Mouse (Mus musculus) myocyte (in vitro differentiated cells): ENCODE results near the gene Ugt1a2. TPM values are rescaled to one million over a fixed set of nuclear protein-coding genes. Genes with fewer than 3 reads are reported as not detected.

Experiments
- H3K27me3 ChIP-seq: one replicate; pipeline ENCODE4 v1.6.1; 2011; ENCODE audit not compliant: control insufficient read depth, insufficient read depth, insufficient read length
- H3K36me3 ChIP-seq: one replicate; pipeline ENCODE4 v1.6.1; 2011; ENCODE audit not compliant: control insufficient read depth, insufficient read depth
- H3K4me2 ChIP-seq: one replicate; pipeline ENCODE4 v1.6.1; 2011; ENCODE audit warnings: low read depth, control low read depth
- H3K4me3 ChIP-seq: one replicate; pipeline ENCODE4 v1.5.1; 2011; ENCODE audit warnings: mild to moderate bottlenecking, control low read depth, moderate library complexity
- H3K79me2 ChIP-seq: one replicate; pipeline ENCODE4 v1.6.1; 2011; ENCODE audit not compliant: control insufficient read depth, insufficient read depth
- H3ac ChIP-seq: one replicate; pipeline ENCODE4 v1.6.1; 2011; ENCODE audit not compliant: control insufficient read depth, insufficient read length
- CEBPB ChIP-seq: IDR thresholded peaks from 2 replicates; pipeline ENCODE4 v1.6.1; 2011; ENCODE audit warnings: mild to moderate bottlenecking, moderate library complexity; ENCODE audit not compliant: poor library complexity, insufficient read depth, severe bottlenecking
- E2F4 ChIP-seq: IDR thresholded peaks from one replicate; pipeline ENCODE4 v1.6.1; 2011; ENCODE audit warnings: mild to moderate bottlenecking, control low read depth, moderate library complexity; ENCODE audit not compliant: insufficient read depth
- MAX ChIP-seq: IDR thresholded peaks from one replicate; pipeline ENCODE4 v1.6.1; 2011; ENCODE audit warnings: low read depth, mild to moderate bottlenecking, control low read depth
- MYOD1 ChIP-seq, 3 experiments: IDR thresholded peaks; one replicate each; pipeline ENCODE4 v1.6.1; 2011; ENCODE audit warnings: control low read depth in 2 of 3, low read depth in 2 of 3, mild to moderate bottlenecking in 2 of 3, moderate library complexity in 1 of 3; ENCODE audit not compliant: insufficient read length in 2 of 3, control insufficient read depth in 1 of 3
- MYOG ChIP-seq, 3 experiments: IDR thresholded peaks; one replicate each; pipeline ENCODE4 v1.6.1; 2011; ENCODE audit warnings: control low read depth in 2 of 3, low read depth in 2 of 3, mild to moderate bottlenecking in 2 of 3; ENCODE audit not compliant: insufficient read length in 2 of 3, control insufficient read depth in 1 of 3, insufficient read depth in 1 of 3
- POLR2A ChIP-seq: IDR thresholded peaks from one replicate; pipeline ENCODE4 v1.6.1; 2011; ENCODE audit warnings: low read depth, mild to moderate bottlenecking, control low read depth, moderate library complexity; ENCODE audit not compliant: insufficient read length
- POLR2AphosphoS2 ChIP-seq: IDR thresholded peaks from one replicate; pipeline ENCODE4 v1.6.1; 2011; ENCODE audit warnings: low read depth, control low read depth; ENCODE audit not compliant: insufficient read length
- REST ChIP-seq: IDR thresholded peaks from one replicate; pipeline ENCODE4 v1.6.1; 2011; ENCODE audit warnings: mild to moderate bottlenecking, control low read depth, moderate library complexity; ENCODE audit not compliant: insufficient read depth, insufficient read length
- SRF ChIP-seq: IDR thresholded peaks from one replicate; pipeline ENCODE4 v1.6.1; 2011; ENCODE audit warnings: low read depth; ENCODE audit not compliant: control insufficient read depth, insufficient read length
- TCF12 ChIP-seq: IDR thresholded peaks from one replicate; pipeline ENCODE4 v1.6.1; 2011; ENCODE audit warnings: mild to moderate bottlenecking, control low read depth; ENCODE audit not compliant: poor library complexity, insufficient read depth, severe bottlenecking
- TCF3 ChIP-seq: IDR thresholded peaks from one replicate; pipeline ENCODE4 v1.6.1; 2011; ENCODE audit warnings: low read depth, control low read depth; ENCODE audit not compliant: insufficient read length
- USF1 ChIP-seq: IDR thresholded peaks from one replicate; pipeline ENCODE4 v1.6.1; 2011; ENCODE audit warnings: low read depth, mild to moderate bottlenecking, control low read depth, moderate library complexity
- polyA plus RNA-seq: library from polyadenylated mRNA; unstranded; fragments of >200 nt; fragmentation: generic; extraction: Trizol; gene quantifications from one replicate; pipeline ENCODE4 v1.2.1, GENCODE M21; 2012; ENCODE audit warnings: missing spikeins

The Ugt1a2 gene
- polyA plus RNA-seq, 1 experiment = 0.05 TPM

DNA sequence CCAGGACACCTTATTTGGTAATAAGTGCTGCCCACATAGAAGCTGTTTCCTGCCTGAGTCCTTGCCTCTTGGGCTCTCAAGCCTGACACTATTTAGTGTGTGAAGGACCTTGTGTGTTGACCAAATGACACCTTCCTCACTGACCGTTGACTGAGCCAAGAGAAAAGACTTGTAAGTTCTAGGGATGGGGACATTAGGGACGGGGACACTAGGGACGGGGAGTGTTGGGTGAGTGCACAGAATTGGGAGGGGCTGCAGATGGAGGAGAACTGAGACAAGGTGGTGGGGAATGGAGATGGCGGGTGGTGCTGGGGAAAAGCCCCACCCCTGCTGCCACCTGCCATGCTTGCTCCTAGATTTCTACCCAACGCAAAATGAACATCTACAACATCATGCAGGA is 29.6 kb downstream of the Ugt1a2 start:
- no peak for TF ChIP-seq CEBPB
- TF ChIP-seq MYOG (IDR thresholded peaks at IDR 0.05; ENCODE audit: control insufficient read depth in 1 of 3, insufficient read depth in 1 of 3, insufficient read length in 2 of 3, low read depth in 2 of 3) = no peak
- TF ChIP-seq TCF12 = no peak
- no peak for TF ChIP-seq MAX
- TF ChIP-seq REST = no peak
- TF ChIP-seq E2F4 = no peak
- no peak for TF ChIP-seq POLR2AphosphoS2
- TF ChIP-seq USF1 = no peak
- TF ChIP-seq MYOD1 (IDR thresholded peaks at IDR 0.05; ENCODE audit: control insufficient read depth in 1 of 3, insufficient read length in 2 of 3, low read depth in 2 of 3) = no peak
- TF ChIP-seq TCF3 = no peak
- TF ChIP-seq POLR2A = no peak
- no peak for TF ChIP-seq SRF
- H3K4me2 ChIP-seq = no peak overlapping the region

DNA sequence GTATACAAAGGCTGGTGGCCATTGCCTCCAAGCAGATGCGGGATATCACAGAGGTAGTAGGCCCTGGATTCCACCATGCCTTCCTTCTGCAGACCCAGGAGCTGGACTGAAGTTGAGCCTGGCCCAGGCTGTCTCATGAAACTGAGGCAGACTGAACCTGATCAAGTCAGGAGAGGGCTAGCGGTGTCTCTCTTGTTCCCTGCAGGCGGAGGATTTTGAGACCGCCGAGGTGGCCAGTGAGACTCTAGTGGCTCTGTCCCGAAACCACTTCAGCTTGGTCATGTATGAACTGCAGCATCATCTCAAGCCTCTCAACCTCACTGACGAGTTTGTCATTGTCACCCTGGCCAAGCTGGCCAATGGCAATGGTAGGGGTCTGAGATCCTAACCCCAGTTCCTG is 30.0 kb downstream of the Ugt1a2 start:
- no peak overlapping the region for H3K4me3 ChIP-seq
- no peak for TF ChIP-seq REST
- TF ChIP-seq TCF3 = no peak
- no peak for TF ChIP-seq SRF
- TF ChIP-seq POLR2A = no peak
- no peak for TF ChIP-seq POLR2AphosphoS2
- no peak for TF ChIP-seq CEBPB
- no peak for TF ChIP-seq MYOD1 (IDR thresholded peaks at IDR 0.05; ENCODE audit: control insufficient read depth in 1 of 3, insufficient read length in 2 of 3, low read depth in 2 of 3)
- no peak for TF ChIP-seq MYOG (IDR thresholded peaks at IDR 0.05; ENCODE audit: control insufficient read depth in 1 of 3, insufficient read depth in 1 of 3, insufficient read length in 2 of 3, low read depth in 2 of 3)
- TF ChIP-seq TCF12 = no peak
- TF ChIP-seq E2F4 = no peak
- TF ChIP-seq USF1 = no peak
- no peak for TF ChIP-seq MAX
- peaks cover 16% of the 10 kb centered on the region for H3K27me3 ChIP-seq
- no peaks in the 10 kb centered on the region for H3K79me2 ChIP-seq
- H3K36me3 ChIP-seq = no peaks in the 10 kb centered on the region
- no peak overlapping the region for H3ac ChIP-seq
- no peak overlapping the region for H3K4me2 ChIP-seq

More for the DNA sequence above, 29.6 kb downstream of the Ugt1a2 start:
- Histone ChIP-seq H3K79me2 (no peaks in the 10 kb centered on the region), H3ac (no peak overlapping the region), H3K36me3 (no peaks in the 10 kb centered on the region), H3K4me3 (no peak overlapping the region), H3K27me3 (peaks cover 14% of the 10 kb centered on the region)

DNA sequence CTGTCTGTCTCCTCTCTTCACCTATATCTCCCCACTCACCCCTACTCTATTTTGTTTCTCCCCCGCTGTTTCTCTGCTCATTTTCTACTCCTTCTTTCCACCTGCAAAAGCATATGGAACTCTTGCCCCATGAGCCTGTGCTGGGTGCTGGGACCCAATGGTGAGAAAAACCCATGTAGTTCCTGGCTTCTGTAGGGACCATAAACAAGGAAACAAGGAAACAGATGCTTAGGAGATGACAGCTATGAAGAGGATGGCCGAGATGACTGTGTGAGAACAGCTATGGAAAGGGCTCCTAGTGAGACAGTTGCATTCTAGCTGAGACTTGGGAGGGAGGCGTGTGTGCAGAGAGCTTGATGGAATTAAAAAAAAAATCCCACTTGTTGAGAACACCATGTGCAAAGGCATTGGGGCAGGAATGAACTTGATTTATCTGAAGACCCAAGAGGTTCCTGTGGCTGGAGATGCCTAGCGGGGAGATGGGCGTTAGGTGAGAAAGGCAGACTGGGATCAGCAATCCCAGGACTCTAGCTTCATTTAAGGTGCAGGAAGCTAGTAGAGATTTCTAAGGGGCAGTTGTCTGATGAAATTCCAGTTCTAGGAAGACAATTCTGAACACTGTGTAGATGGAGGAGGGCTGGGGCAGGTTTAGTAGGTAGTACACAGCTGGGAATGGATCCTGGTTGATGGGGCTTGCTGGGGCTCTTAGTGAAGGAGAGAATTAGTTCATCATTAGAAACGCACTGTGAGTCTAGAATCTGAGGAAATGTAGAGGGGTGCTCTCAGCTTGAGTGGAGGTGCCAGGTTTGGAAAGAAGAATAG is 30.8 kb downstream of the Ugt1a2 start:
- Histone ChIP-seq H3K4me3 (no peak overlapping the region), H3K36me3 (no peaks in the 10 kb centered on the region), H3K27me3 (peaks cover 16% of the 10 kb centered on the region), H3K79me2 (no peaks in the 10 kb centered on the region), H3K4me2 (no peak overlapping the region), H3ac (no peak overlapping the region)
- TF ChIP-seq TCF3 (no peak), SRF (no peak), MAX (no peak), REST (no peak), E2F4 (no peak), MYOD1 (IDR thresholded peaks at IDR 0.05; ENCODE audit: control insufficient read depth in 1 of 3, insufficient read length in 2 of 3, low read depth in 2 of 3) (no peak), POLR2AphosphoS2 (no peak), CEBPB (no peak), MYOG (IDR thresholded peaks at IDR 0.05; ENCODE audit: control insufficient read depth in 1 of 3, insufficient read depth in 1 of 3, insufficient read length in 2 of 3, low read depth in 2 of 3) (no peak), USF1 (no peak), TCF12 (no peak), POLR2A (no peak)

DNA sequence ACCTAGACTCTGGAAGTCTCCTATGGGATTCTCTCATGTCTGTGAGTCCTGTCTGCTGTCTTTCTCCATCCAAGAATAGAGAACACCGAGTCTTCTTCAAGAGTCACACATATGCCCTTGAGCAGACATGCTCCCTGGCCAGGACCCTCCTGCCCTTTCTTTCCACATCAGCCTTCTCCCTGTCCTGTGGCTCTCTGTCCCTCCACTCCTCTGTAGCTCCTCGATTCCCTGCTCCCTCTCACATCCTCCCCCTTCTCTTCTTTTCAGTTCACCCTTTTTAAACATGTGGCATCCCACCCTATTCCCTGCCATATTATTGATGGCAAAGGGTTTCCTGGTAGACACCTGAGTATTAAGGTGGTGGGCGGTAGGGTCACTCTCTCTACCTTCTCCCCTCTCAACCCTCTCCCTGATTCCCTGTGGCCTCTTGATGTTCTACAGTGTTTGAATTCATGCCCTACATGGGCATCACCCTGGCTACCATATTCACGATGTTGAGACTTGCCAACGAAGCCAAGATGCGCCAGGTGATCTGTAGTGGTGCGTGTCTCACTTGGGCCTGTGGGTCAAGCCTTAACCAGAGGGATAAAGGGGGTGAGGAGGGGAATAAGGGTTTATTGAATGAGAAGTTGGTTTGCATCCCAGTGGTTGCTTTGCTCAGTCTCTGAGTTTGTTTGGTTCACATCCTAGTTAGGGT is 31.6 kb downstream of the Ugt1a2 start:
- Histone ChIP-seq H3K27me3 (peaks cover 16% of the 10 kb centered on the region), H3K4me2 (no peak overlapping the region), H3K36me3 (no peaks in the 10 kb centered on the region), H3K4me3 (no peak overlapping the region), H3ac (no peak overlapping the region), H3K79me2 (no peaks in the 10 kb centered on the region)
- TF ChIP-seq REST (no peak), SRF (no peak), CEBPB (no peak), MAX (no peak), POLR2AphosphoS2 (no peak), POLR2A (no peak), MYOD1 (IDR thresholded peaks at IDR 0.05; ENCODE audit: control insufficient read depth in 1 of 3, insufficient read length in 2 of 3, low read depth in 2 of 3) (no peak), TCF3 (no peak), E2F4 (no peak)
